Mouse (Mus musculus): ENCODE data around the gene Pex11g. TPM values are rescaled to one million over a fixed set of nuclear protein-coding genes. Genes with fewer than 3 reads are reported as not detected.

Pex11g gene
- total and polyA plus RNA-seq, 3 experiments, result 1.3 to 5.9 (median 2.7) TPM

- Histone ChIP-seq H3K4me2 (ENCODE audit: insufficient read depth, low read depth, poor library complexity, severe bottlenecking) (no peak overlapping the region), H3K27ac (ENCODE audit: insufficient read depth, low read depth) (no peak overlapping the region), H3K79me2 (replicated peaks; ENCODE audit: control insufficient read depth, extremely low read depth, insufficient read depth, poor library complexity, severe bottlenecking) (no peaks in the 10 kb centered on the region), H3K4me1 (ENCODE audit: control insufficient read depth in 1 of 2, insufficient read depth in 2 of 2) (peaks cover 0 to 4% of the 10 kb centered on the region in 2 experiments; a peak in 1 of 4 replicates), H3K4me3 (replicated peaks in 1 of 3; ENCODE audit: low read depth in 2 of 3, low read length in 2 of 3, poor library complexity in 1 of 3) (no peak overlapping the region), H3K9me3 (replicated peaks; ENCODE audit: low read length) (no peaks in the 10 kb centered on the region), H3K9ac (ENCODE audit: insufficient read depth, low read depth) (no peak overlapping the region), H3K36me3 (replicated peaks in 1 of 2; ENCODE audit: control insufficient read depth in 1 of 2, insufficient read depth in 1 of 2, low read length in 1 of 2) (no peaks in the 10 kb centered on the region), H3K27me3 (replicated peaks) (no peaks in the 10 kb centered on the region)
- DNase-seq (ENCODE audit: extremely low read depth), result peak; percentile 59
- in situ Hi-C loops (cut with MboI; ENCODE audit: low pct_ligation_motif_present, low pct_unique_long_range_greater_than_20kb, low sequenced_read_pairs), result no loop called here
- dilution Hi-C loops (cut with MboI; ENCODE audit: extremely low pct_ligation_motif_present, extremely low pct_unique_long_range_greater_than_20kb, low sequenced_read_pairs), result no loop called here
- TF ChIP-seq RAD21 (IDR thresholded peaks at IDR 0.05; ENCODE audit: low read depth, low read length) (peak; percentile 54), CTCF (conservative IDR thresholded peaks at IDR 0.05 in 1 of 2, IDR thresholded peaks at IDR 0.05 in 1 of 2; ENCODE audit: low read depth in 2 of 2, low read length in 2 of 2) (peak; percentile 84 to 90), SMC3 (IDR thresholded peaks at IDR 0.05; ENCODE audit: low read depth, low read length) (peak; percentile 27), ELF1 (IDR thresholded peaks at IDR 0.05; ENCODE audit: low read depth, low read length) (no peak)
Observed at GRCm38 (mm10) chr8:3450670-3451069, 16.8 kb downstream of the Pex11g start.

- dilution Hi-C loops (cut with MboI; ENCODE audit: extremely low pct_ligation_motif_present, extremely low pct_unique_long_range_greater_than_20kb, low sequenced_read_pairs) (no loop called here), in situ Hi-C loops (cut with MboI; ENCODE audit: low pct_ligation_motif_present, low pct_unique_long_range_greater_than_20kb, low sequenced_read_pairs) (no loop called here)
- H3K27ac ChIP-seq (ENCODE audit: insufficient read depth, low read depth), result no peak overlapping the region
- H3K27me3 ChIP-seq (replicated peaks), result no peaks in the 10 kb centered on the region
- H3K36me3 ChIP-seq (replicated peaks in 1 of 2; ENCODE audit: control insufficient read depth in 1 of 2, insufficient read depth in 1 of 2, low read length in 1 of 2), result no peaks in the 10 kb centered on the region
- H3K79me2 ChIP-seq (replicated peaks; ENCODE audit: control insufficient read depth, extremely low read depth, insufficient read depth, poor library complexity, severe bottlenecking), result no peaks in the 10 kb centered on the region
- DNase-seq (ENCODE audit: extremely low read depth), result no peak
- H3K4me3 ChIP-seq (replicated peaks in 1 of 3; ENCODE audit: low read depth in 2 of 3, low read length in 2 of 3, poor library complexity in 1 of 3), result no peak overlapping the region
- H3K4me2 ChIP-seq (ENCODE audit: insufficient read depth, low read depth, poor library complexity, severe bottlenecking), result no peak overlapping the region
- no peaks in the 10 kb centered on the region for H3K9me3 ChIP-seq (replicated peaks; ENCODE audit: low read length)
- TF ChIP-seq MAX (IDR thresholded peaks at IDR 0.05; ENCODE audit: low read length) (no peak), TBP (conservative IDR thresholded peaks at IDR 0.05; ENCODE audit: low read depth, low read length) (no peak), MAFK (IDR thresholded peaks at IDR 0.05; ENCODE audit: insufficient replicate concordance, low read length) (no peak), ELF1 (IDR thresholded peaks at IDR 0.05; ENCODE audit: low read depth, low read length) (no peak)
- H3K4me1 ChIP-seq (ENCODE audit: control insufficient read depth in 1 of 2, insufficient read depth in 2 of 2), result peaks cover 0 to 4% of the 10 kb centered on the region in 2 experiments; a peak in 1 of 4 replicates
- H3K9ac ChIP-seq (ENCODE audit: insufficient read depth, low read depth), result no peak overlapping the region
Observed at GRCm38 (mm10) chr8:3449226-3449625, 18.3 kb downstream of the Pex11g start.

- H3K36me3 ChIP-seq (replicated peaks in 1 of 2; ENCODE audit: control insufficient read depth in 1 of 2, insufficient read depth in 1 of 2, low read length in 1 of 2), result no peaks in the 10 kb centered on the region
- no peak for DNase-seq (ENCODE audit: extremely low read depth)
Observed at GRCm38 (mm10) chr8:3439510-3439909, 28.0 kb downstream of the Pex11g start.

More at GRCm38 (mm10) chr8:3439510-3439909, 28.0 kb downstream of the Pex11g start:
- Histone ChIP-seq H3K79me2 (replicated peaks; ENCODE audit: control insufficient read depth, extremely low read depth, insufficient read depth, poor library complexity, severe bottlenecking) (no peaks in the 10 kb centered on the region), H3K4me1 (ENCODE audit: control insufficient read depth in 1 of 2, insufficient read depth in 2 of 2) (peaks cover 0 to 8% of the 10 kb centered on the region in 2 experiments; a peak in 2 of 4 replicates), H3K9ac (ENCODE audit: insufficient read depth, low read depth) (no peak overlapping the region), H3K27me3 (replicated peaks) (no peaks in the 10 kb centered on the region), H3K27ac (ENCODE audit: insufficient read depth, low read depth) (no peak overlapping the region), H3K4me3 (replicated peaks in 1 of 3; ENCODE audit: low read depth in 2 of 3, low read length in 2 of 3, poor library complexity in 1 of 3) (no peak overlapping the region), H3K9me3 (replicated peaks; ENCODE audit: low read length) (no peaks in the 10 kb centered on the region), H3K4me2 (ENCODE audit: insufficient read depth, low read depth, poor library complexity, severe bottlenecking) (no peak overlapping the region)
- in situ Hi-C loops (cut with MboI; ENCODE audit: low pct_ligation_motif_present, low pct_unique_long_range_greater_than_20kb, low sequenced_read_pairs), result no loop called here
- dilution Hi-C loops (cut with MboI; ENCODE audit: extremely low pct_ligation_motif_present, extremely low pct_unique_long_range_greater_than_20kb, low sequenced_read_pairs), result no loop called here
- TF ChIP-seq KAT2A (IDR thresholded peaks at IDR 0.05; ENCODE audit: insufficient replicate concordance, low read length) (no peak), JUND (conservative IDR thresholded peaks at IDR 0.05; ENCODE audit: low read depth, low read length) (no peak), SMC3 (IDR thresholded peaks at IDR 0.05; ENCODE audit: low read depth, low read length) (peak; percentile 28; the same call in 1 of the 2 replicates), MEF2A (IDR thresholded peaks at IDR 0.05; ENCODE audit: borderline replicate concordance, low read depth, low read length) (no peak), CTCF (conservative IDR thresholded peaks at IDR 0.05 in 1 of 2, IDR thresholded peaks at IDR 0.05 in 1 of 2; ENCODE audit: low read depth in 2 of 2, low read length in 2 of 2) (peak in 1 of 2 experiments; percentile 61; a peak in 3 of 4 replicates), EP300 (IDR thresholded peaks at IDR 0.05; ENCODE audit: low read length) (no peak), ZKSCAN1 (IDR thresholded peaks at IDR 0.05; ENCODE audit: borderline replicate concordance, low read depth, low read length) (no peak), USF2 (conservative IDR thresholded peaks at IDR 0.05; ENCODE audit: low read depth, low read length) (no peak)

Data from CH12.LX (cell line).